Mouse (Mus musculus) olfactory bulb, adult 2 months (tissue): ENCODE measurements around the gene Metap2.

Experiments
- CTCF ChIP-seq: fragments of 200-500 bp; IDR thresholded peaks from 2 replicates; pipeline ENCODE4 v1.5.1; 2012; ENCODE audit warnings: low read depth, mild to moderate bottlenecking, low read length, moderate library complexity; ENCODE audit not compliant: insufficient read depth
- POLR2A ChIP-seq: fragments of 200-500 bp; IDR thresholded peaks from 2 replicates; pipeline ENCODE4 v1.6.1; 2012; ENCODE audit warnings: mild to moderate bottlenecking, low read depth, low read length, moderate library complexity; ENCODE audit not compliant: insufficient read depth

DNA sequence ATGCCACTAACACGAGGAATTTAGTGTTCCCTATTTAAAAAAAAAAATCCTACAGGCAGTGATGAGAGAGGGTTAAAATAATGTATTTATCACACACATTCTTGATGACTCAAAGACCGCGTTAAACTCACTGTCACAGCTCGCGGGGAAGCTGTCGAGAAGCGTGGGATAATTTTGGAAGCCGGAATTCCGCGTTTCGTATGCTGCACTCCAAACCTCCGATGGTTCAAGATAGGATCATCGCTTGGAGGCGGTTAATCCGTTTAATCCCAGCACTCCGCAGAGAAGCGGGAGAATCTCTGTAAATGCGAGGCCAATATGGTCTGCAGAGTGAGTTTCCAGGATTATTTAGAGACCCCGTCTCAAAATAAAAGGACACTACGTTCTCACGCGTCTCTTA is 6.9 kb downstream of the Metap2 start:
- TF ChIP-seq POLR2A (no peak), CTCF (no peak)
